Mouse (Mus musculus): ENCODE results near the gene Stx1a. TPM values are rescaled to one million over a fixed set of nuclear protein-coding genes. Genes with fewer than 3 reads are reported as not detected.
"Not testable (repeated sequence)": the region's sequence is repeated elsewhere in the genome, so short reads cannot be mapped to it uniquely, and the experiment has no call there.

Stx1a gene
- total RNA-seq, 2 experiments from 2014 or later, result 413 to 473 TPM

DNA sequence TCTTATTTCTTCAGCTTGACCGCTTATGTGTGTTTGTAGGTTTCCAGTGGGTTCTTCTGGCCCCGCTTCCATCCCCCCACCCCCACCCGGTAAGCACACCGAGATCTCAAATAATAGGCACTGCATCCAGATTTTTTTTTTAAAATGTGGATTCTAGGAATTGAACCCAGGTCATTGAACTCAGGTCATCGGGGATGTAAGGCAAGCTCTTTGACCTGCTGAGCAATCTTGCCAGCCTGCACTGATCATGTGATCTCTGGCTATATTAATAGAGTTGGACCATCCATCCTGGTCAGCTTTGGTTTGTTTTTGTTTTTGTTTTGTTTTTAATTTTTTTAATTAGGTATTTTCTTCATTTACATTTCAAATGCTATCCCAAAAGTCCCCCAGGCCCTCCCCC is 9.3 kb downstream of the Stx1a start:
- no peak for DNase-seq (ENCODE audit: low spot score in 2 of 2)
- intact Hi-C loops (cut with DNase I), result no loop called here

DNA sequence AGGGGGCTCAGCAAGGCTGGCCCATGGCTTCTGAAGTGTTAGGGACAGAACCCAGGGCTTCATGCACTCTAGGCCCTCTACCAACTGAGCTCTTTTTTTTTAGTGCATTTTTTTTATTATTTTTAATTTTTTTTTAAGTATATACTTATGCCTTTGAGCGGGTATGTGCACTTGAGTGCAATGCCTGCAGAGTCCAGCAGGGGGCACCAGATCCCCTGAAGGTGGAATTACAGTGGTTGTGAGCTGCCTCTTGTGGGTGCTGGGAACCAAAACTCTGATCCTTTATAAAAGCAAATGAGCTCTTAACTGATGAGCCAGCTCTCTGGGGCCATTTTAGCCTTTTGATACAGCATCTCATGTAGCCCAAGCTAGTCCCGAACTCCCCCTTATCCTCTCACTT is 11.3 kb downstream of the Stx1a start:
- intact Hi-C loops (cut with DNase I), result no loop called here
- no peak for DNase-seq (ENCODE audit: low spot score in 2 of 2)

DNA sequence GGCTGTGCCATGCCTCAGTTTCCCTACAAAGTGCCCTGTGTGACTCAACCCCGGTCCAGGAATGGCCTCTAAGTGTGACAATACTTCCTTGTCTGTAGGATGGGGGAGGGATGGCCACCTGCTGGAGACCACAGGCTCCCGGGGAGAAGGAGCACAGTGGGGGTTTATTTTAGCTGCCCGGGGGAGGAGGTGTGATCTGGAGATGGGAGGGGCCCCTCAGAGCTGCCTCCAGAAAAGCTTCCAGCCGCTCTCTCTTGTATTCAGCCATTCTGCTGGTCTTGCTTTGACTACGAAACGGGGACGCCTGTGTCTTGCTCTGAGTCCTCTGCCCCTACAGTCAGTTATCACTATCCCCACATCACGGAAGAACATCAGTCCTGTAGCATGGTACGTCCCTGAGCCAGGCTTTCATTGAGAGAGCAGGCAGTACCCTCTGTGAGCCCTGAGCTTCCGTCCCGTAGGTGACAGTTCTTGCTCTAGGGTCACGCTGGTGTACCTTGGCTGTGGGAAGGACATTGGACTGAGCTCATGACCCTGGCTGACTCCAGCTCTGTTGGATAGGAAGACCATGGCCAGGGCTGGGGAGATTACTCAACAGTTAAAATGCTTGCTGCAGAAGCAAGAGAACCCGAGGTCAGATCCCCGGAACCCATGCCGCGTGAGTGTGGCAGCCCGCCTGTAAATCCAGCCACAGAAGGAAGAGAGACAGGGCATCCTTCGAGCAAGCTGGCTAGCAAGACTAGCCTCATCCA is 12.5 kb downstream of the Stx1a start:
- intact Hi-C loops (cut with DNase I), result no loop called here
- DNase-seq (ENCODE audit: low spot score in 2 of 2), result peak; percentile 70 to 79

DNA sequence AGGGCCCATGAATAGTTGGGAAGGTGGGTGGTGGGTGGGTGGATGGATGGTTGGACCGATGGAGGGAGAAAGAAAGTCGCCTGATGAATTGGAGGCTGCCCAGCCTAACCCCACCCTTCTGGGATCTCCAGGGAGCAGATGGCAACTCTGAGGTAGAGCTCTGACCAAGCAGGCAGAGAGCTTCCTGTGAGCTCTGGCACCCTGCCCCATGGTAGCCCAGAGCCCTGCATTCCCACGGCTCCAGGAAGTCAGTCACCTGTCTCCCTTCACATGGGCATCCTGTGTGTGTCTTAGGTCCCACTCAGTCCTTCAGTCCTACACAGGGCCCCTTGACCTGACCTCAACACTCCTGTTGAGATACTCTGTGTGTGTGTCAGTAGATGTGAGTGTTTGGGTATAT is 14.7 kb downstream of the Stx1a start:
- intact Hi-C loops (cut with DNase I), result no loop called here
- DNase-seq (ENCODE audit: low spot score in 2 of 2), result no peak

DNA sequence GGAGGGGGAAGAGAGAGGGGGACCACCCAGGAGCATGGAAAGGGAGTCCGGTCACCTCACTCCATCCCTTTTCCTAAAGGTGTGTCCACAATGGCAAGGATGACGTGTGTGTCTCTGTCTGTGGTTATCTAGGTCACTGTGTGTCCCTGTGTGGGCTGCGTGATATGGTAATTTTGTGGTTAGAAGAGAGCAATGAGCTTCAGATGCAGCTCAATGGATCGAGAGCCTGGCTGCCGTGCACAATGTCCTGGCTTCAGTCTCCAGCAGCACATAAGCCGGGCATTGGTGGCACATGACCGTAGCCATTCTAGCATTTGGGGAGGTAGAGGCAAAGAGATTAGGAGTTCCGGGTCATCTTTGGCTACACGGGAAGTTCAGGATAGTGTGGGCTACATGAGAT is 16.3 kb downstream of the Stx1a start:
- DNase-seq (ENCODE audit: low spot score in 2 of 2), result peak in 1 of 2 experiments; percentile 48
- intact Hi-C loops (cut with DNase I), result no loop called here

DNA sequence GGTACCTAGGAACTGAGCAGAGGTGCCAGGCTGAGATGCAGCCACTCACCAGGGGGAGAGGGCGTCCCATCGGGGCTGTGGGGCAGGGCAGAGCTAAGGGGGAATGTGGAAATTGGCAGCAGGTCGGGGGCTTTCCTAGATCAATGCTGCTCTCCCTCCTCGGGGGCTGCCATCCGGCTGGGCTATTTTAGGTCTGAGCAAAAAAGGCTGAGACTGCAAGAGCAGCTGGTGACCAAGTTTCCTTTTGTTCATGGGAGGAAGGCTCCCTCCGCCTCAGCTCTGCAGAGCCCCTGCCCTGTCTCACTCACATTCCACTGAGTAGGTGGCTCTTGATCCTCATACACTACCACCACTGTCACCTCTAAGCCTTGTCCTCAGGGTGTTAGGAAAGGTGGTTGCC is 16.8 kb downstream of the Stx1a start:
- intact Hi-C loops (cut with DNase I), result no loop called here
- peak in 1 of 2 experiments; percentile 51 for DNase-seq (ENCODE audit: low spot score in 2 of 2)

DNA sequence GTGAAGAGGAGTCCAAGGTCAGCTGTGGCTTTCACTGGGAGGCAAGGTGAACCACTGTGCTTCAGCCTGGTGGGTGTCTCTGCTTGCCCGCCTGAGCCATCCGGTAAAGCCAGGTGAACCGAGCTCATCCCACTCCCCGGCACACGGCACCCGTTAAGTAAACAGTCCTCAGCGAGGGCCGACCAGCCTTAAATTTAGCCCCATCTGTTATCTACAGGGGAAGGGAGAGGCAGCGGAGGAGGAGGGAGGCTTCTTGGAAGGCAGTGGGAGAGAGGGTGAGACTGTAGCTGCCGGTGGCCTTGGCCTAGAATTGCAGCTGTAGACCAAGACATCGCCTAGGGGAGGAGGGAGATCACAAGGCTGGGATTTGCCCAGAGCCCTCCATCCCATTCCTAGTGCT is 17.5 kb downstream of the Stx1a start:
- intact Hi-C loops (cut with DNase I), result no loop called here
- DNase-seq (ENCODE audit: low spot score in 2 of 2), result peak; percentile 44 to 50

DNA sequence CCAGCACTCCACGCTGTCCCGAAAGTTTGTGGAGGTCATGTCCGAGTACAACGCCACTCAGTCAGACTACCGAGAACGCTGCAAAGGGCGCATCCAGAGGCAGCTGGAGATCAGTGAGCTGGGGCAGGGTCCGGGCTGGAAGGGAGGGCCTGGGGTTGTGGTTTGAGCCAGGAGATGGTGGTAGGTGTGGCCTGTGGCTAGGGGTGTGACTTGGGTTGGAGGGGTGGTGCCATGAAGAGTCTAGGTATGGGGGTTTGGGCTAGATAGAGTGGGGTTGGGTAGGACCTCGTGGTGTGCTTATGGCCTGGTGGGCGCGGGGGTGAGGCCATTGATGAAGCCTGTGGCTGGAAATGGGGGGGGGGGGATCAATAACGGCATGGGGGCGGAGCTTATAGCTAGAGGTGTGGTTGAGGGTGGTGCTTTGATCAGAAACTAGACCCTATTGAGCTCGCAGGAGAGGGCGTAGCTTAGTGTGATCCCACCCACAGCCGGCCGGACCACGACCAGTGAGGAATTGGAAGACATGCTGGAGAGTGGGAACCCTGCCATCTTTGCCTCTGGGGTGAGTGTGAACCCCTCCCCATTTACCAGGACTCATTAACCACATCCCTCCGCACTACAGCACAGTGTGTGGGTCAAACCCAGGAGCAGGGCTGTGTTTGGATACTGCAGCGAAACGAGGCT is 19.0 kb downstream of the Stx1a start:
- no peak for DNase-seq (ENCODE audit: low spot score in 2 of 2)

DNA sequence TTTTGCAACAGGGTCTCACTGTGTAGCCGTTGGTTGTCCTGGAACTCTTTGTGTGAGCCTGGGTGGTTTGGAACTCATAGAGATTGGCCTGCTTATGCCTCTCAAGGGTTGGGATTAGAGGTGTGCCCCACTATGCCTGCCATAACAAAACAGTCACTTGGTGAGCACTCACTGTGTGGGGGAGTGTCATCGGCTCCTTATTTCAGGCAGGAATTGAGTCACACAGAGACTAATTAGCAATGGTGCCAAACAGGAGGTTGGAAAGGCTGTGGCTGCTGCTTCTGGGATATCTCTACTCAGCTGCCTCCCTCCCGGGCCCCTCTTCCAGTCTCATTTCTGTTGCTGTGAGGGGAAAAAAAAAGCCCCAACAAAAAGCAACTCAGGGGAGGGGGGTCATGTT is 21.3 kb downstream of the Stx1a start:
- intact Hi-C loops (cut with DNase I), result no loop called here

More for the DNA sequence above, 19.0 kb downstream of the Stx1a start:
- intact Hi-C loops (cut with DNase I), result no loop called here

DNA sequence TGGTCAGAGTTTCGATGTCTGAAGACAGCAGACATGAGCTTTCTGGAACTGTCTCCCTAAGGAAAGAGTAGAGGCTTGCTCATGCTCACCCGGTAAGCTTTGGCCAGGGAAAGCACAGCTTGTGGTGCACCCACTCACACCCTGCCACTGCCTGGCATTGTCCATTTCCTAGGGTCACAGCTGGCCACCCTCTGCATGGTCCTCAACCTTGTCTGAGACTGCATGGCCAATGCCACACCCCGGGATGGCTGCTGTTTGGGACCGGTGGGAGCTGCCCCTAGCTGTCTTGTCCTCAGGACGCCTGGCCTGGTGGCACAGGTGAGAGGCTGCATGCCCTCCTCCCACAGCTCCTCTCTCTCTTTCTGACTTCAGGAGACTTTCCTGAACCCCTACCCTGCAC is 25.3 kb downstream of the Stx1a start:
- DNase-seq (ENCODE audit: low spot score in 2 of 2), result no peak
- intact Hi-C loops (cut with DNase I), result no loop called here

More for the DNA sequence above, 21.3 kb downstream of the Stx1a start:
- no peak for DNase-seq (ENCODE audit: low spot score in 2 of 2)

DNA sequence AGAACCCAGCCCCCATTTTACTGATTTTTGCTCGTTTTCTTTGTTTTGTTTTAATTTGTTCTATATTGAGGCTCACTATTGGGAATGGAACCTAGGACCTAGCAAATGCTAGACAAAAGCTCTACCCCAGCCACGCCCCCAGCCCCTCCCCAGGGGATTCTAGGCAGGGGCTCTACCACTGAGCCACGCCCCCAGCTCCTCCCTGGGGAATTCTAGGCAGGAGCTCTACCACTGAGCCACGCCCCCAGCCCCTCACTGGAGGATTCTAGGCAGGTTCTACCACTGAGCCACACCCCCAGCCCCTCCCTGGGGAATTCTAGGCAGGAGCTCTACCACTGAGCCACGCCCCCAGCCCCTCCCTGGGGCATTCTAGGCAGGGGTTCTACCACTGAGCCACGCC is 26.0 kb downstream of the Stx1a start:
- intact Hi-C loops (cut with DNase I); DNase-seq (ENCODE audit: low spot score in 2 of 2): not testable (repeated sequence)

DNA sequence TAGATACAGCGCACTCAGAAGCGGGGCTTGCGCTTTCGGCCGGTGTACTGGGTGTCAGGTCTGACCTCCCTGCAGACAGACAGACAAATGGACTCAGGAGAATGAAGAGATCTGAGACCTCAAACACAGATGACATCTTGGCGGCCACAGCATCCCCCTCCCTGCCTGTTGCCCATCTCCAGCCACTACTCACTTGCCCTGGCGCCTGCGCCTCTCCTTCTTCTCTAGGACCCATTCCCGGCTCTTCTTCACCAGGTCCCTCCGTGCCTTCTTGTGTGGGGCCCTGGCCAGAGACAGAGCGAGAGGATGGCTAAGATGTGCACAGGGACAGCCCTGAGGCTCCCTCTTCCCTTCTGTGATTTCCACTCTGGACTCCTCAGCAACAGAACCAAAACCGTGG is 30.1 kb downstream of the Stx1a start:
- no peak for DNase-seq (ENCODE audit: low spot score in 2 of 2)
- intact Hi-C loops (cut with DNase I), result loop anchor here (5.0 kb wide), 1 partner anchor 36 kb away; no protein-coding TSS in a partner anchor

DNA sequence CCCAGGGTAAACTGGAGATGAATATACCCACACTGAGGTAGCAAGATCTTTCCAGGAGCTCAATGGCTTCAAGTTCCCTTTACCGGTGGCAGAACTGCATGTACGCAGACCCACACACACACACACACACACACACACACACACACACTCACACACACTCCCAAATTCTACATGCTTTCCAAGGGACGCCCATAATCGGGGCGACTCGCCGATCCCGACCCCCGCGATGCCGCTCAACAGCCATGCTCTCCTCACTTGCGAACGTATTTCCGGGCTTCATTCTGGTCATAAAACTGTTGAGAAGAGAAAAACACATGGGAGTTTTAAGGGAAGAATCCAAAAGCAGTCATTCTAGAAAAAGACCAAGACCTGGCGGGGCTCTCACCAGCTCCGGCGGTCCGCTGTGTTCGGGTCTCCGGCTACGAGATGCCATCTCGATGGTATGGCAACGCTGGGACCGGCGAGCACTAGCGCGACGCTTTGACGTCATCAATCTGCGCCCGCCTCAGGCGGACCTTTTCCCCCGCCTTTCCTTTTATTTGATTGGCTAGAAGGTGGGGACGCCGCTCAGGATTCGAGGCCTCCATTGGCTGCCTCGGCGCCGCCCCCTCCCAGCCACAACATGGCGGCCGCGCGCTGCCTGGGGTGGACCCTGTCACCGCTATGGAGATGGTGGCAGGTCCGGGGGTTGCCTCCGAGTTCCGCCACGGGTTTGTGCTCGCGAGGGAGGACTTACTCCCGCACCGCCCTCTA is 40.5 kb downstream of the Stx1a start, which contains the start of gene Dnajc30:
Gene Dnajc30 (plus strand): TSS at position 574 of the 753 bp plus-strand sequence.
- DNase-seq (ENCODE audit: low spot score in 2 of 2), result peak; percentile 98 to 99
- intact Hi-C loops (cut with DNase I), result loop anchor here (5.0 kb wide), 1 partner anchor 42 kb away; the partner anchor contains the start of gene Stx1a

DNA sequence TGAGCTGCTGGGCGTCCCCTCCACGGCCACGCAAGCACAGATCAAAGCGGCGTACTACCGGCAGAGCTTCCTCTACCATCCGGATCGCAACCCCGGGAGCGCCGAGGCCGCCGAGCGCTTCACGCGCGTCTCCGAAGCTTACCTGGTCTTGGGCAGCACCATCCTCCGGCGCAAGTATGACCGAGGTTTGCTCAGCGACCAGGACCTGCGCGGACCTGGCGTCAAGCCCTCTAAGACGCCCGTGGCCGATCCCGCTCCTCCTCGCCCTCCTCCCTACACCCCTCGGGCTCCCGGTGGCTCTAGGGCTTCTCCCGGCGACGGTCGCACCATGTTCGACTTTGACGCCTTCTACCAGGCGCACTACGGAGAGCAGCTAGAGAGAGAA is 41.1 kb downstream of the Stx1a start:
- DNase-seq (ENCODE audit: low spot score in 2 of 2), result no peak
- intact Hi-C loops (cut with DNase I), result loop anchor here (5.0 kb wide), 1 partner anchor 42 kb away; the partner anchor contains the start of gene Stx1a

DNA sequence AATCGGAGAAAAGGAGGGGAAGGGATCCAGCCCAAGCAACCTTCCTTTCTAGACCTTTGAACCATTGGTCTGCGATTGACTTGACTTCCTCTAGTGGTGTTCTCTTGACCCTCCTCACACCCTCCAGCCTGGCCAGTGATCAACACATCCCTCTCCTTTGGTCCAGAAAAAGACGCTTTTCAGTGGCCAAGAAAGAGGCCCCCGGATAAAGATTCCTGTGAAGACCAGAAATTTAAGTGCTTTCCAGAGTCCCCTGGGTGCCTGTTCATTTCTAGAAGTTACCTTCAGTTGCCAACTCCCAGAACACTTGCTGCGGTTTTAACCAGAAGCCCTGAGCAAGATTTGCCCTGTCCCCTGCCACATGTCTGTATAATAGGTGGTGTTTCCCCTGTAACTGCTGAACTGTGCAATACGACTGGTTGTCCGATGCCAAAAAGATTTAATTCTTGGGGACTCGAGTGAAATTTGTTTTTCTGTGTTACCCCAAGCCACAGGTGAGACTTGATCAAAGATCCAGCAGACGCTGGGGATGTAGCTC is 41.7 kb downstream of the Stx1a start, which contains the start of gene Bud23:
Gene Bud23 (minus strand): TSS at position 51 of the 538 bp plus-strand sequence.
- intact Hi-C loops (cut with DNase I), result loop anchor here (5.0 kb wide), 1 partner anchor 43 kb away; the partner anchor contains the start of gene Stx1a
- not testable (repeated sequence) for DNase-seq (ENCODE audit: low spot score in 2 of 2)

DNA sequence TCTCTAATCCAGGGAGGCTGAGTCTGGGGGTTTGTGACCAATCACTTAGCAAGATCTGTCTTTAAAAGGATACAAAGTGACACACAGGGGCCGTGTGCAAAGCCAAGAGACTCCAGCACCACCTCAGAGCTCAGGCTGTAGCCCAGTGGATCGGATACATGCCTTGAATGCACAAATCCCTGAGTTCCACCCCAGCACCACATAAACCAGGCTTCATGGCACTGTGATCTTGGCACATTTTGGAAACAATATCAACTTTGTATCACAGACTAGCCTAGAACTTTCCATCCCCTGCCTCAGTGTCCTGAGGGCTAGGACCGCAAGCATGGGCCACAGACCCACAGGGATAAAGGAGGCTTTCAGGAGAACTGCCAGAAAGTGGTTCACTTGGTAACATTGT is 42.7 kb downstream of the Stx1a start:
- intact Hi-C loops (cut with DNase I), result no loop called here
- DNase-seq (ENCODE audit: low spot score in 2 of 2), result no peak

DNA sequence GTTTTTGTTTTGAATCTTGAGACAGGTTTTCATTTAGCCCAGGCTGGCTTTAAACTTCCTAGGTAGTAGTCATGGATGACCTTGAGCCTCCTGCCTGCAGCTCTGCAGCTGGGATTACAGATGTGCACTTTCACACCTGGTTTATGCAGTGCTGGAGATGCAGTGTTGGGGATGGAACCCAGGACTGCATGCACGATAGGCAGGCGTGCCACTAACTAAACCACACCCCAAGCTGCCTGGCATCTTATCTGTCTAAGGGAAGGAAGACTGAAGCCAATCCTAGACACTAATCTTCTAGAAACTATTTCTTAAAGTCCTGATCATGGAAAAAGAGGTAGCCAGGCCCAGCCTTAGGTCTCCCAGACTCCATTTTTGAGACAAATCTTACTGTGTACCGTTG is 47.2 kb downstream of the Stx1a start:
- intact Hi-C loops (cut with DNase I), result no loop called here
- no peak for DNase-seq (ENCODE audit: low spot score in 2 of 2)

DNA sequence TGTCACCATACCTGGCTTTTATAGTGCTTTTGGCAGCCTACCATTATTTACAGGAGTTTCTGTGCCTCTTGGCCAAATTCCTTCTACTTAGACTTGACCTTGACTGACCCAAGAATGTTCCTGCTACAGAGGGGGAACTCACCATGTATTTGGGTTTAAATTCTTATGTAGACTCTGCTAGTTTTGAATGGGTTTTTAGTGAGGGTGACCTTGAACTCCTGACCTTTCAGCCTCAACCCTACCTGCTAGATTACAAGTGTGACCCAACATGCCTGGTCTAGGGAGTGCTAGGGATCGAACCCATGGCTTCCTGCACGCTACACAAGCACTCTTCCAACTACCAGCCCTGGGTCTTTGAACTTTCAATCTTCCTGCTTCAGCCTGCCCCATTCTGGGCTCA is 48.8 kb downstream of the Stx1a start:
- DNase-seq (ENCODE audit: low spot score in 2 of 2), result no peak
- intact Hi-C loops (cut with DNase I), result no loop called here

DNA sequence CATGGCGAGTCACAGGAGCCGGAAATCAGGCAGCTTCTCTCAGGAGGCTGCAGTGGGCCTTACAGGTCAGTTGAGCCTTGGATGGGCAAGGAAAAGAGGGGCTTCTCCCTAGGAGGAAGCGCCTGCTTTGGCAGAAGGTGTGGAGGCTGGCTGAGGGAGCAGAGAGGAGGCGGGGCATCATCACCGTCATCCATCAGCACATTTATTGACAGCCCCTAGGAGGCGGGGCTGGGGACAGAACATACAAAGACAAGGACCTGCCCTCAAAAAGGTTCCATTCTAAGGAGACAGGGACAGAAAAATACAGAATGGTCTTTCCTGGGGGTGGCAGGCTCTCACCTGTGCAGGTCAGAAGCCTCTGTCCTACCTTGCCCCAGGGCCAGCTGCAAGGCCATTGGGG is 49.4 kb downstream of the Stx1a start:
- no peak for DNase-seq (ENCODE audit: low spot score in 2 of 2)
- intact Hi-C loops (cut with DNase I), result no loop called here
